Mouse (Mus musculus): Measurements from ENCODE around the gene Ccdc8. TPM values are rescaled to one million over a fixed set of nuclear protein-coding genes. Genes with fewer than 3 reads are reported as not detected.
"Not testable (repeated sequence)": the region's sequence is repeated elsewhere in the genome, so short reads cannot be mapped to it uniquely, and the experiment has no call there.

Ccdc8 gene
- polyA plus RNA-seq, 1 experiment from 2014 or later, result 18.7 TPM

DNA sequence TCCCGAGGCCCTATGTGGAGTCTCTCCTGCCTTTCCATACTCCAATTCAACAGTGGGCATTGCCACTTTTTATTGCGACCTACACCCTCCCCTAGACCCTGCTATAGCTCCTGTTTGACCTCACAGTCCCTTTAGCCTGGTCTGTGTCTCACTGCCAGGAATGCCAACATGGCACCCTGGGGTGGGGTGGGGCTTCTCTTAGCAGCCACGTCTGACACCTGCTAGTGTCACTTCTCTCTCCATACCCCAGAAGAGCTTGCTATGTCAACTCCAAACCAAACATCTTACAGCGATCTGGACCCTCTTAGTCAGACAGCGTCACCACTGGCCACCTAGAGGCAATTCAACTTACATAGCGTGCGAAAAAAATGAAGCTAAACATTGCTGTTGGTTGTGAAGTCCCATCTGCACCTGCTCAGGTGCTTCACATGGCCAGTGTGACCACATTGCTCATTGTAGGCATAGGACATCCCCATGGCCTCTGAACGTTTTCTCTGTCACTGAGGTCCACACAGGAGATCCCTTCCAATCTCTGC is 43.5 kb upstream of the Ccdc8 start:
- no peak overlapping the region for H3K9ac ChIP-seq (replicated peaks; ENCODE audit: low read depth, low read length)

DNA sequence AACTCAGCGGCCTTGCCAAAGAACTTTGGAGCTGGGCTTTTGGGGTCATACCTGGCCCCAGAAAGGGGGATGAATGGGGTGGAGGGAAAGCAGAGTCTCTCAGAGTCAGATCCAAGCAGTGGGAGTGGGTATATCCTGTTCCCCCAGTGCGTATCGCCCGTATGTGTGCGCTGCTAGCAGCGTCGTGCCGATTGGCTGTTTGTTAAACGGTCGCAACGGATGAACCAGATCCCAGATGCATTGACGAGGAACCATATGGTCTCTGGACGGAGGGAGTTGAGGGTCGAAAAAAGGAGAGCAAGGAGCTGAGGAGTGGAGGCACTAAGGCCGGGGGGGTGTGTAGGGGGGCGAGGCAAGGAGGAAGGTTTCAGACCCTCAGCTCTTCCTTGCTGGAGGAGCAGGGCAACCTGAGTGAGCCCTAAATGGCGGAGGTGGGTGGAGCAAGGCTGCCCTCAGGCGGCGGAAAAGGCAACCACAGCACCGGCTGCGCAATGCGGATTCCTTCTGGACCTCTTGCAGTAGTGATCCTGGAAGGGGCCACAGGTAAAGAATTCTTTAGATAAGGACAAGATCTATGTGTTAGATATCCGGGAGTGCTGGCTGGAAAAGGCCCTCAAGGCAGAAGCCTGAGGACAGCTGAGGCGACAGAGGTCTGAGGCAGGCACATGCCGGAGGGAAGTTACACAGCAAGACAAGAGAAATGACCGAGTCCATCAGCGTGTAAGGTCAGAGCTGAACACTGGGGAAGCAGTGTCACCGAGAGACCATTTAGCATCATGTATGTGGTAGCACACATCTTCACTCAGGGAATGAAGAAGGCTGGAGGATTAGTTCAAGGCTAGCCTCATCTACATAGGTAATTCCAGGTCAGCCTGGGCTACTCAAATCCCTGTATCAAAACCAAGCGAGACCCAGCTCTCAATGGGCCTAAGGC is 42.3 kb upstream of the Ccdc8 start:
- Histone ChIP-seq H3K36me3 (ENCODE audit: control insufficient read depth, insufficient read depth, low read length) (no peaks in the 10 kb centered on the region), H3K4me1 (ENCODE audit: control insufficient read depth, insufficient read depth, low read length) (peaks cover 34% of the 10 kb centered on the region), H3K9me3 (ENCODE audit: control insufficient read depth, low read depth, low read length) (no peaks in the 10 kb centered on the region), H3K27ac (ENCODE audit: low read length) (no peak overlapping the region), H3K9ac (replicated peaks; ENCODE audit: low read depth, low read length) (no peak overlapping the region), H3K4me2 (replicated peaks; ENCODE audit: low read depth, low read length) (peak overlapping the region; percentile 42), H3K27me3 (ENCODE audit: control insufficient read depth, insufficient read depth, low read length) (peaks cover 16% of the 10 kb centered on the region), H3K4me3 (ENCODE audit: low read depth, low read length) (peak overlapping the region; percentile 13; the same call in 1 of the 2 replicates)
- peak; percentile 59 for ATAC-seq (ENCODE audit: insufficient number of reproducible peaks, insufficient read depth, low FRiP score, low read depth)
- WGBS, result 11% methylated on average over 29 of the region's 29 CpGs

More for the DNA sequence above, 43.5 kb upstream of the Ccdc8 start:
- no peak overlapping the region for H3K4me2 ChIP-seq (replicated peaks; ENCODE audit: low read depth, low read length)
- H3K27me3 ChIP-seq (ENCODE audit: control insufficient read depth, insufficient read depth, low read length), result peaks cover 20% of the 10 kb centered on the region
- peaks cover 40% of the 10 kb centered on the region for H3K4me1 ChIP-seq (ENCODE audit: control insufficient read depth, insufficient read depth, low read length)
- H3K4me3 ChIP-seq (ENCODE audit: low read depth, low read length), result no peak overlapping the region
- H3K36me3 ChIP-seq (ENCODE audit: control insufficient read depth, insufficient read depth, low read length), result no peaks in the 10 kb centered on the region
- no peak for ATAC-seq (ENCODE audit: insufficient number of reproducible peaks, insufficient read depth, low FRiP score, low read depth)
- WGBS, result 63% methylated on average over 8 of the region's 8 CpGs
- H3K9me3 ChIP-seq (ENCODE audit: control insufficient read depth, low read depth, low read length), result no peaks in the 10 kb centered on the region
- no peak overlapping the region for H3K27ac ChIP-seq (ENCODE audit: low read length)

DNA sequence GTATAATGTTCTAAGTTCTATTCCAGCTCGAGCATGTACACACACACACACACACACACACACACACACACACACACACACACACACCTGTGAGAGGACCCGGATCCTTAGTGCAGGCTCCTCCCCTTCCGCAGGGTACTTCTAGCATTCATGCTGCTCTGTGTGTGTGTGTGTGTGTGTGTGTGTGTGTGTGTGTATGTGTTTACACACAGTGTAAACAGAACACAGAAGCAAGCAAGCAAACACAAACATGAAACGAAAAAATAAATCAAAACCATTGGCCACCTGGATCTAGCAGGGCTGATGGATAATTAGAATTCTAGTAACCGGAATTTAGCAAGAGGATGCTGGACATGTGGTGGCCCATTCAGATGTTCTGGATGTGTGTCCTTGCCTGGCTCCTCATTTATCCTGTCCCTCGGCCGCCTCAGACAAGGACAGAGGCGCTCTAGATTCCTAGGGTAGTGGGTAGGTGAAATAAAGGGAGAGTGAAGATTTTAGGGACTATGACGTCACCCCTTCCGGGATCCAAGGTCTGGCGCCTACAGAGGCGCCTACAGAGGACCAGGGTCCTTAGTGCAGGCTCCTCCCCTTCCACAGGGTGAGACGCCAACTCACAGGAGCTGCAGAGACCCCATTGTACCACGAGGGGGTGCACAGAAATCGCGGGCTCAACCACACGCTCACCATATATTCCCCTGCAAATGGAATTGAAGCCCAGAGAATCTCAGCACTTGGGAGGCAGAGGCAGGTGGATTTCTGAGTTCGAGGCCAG is 41.5 kb upstream of the Ccdc8 start:
- ATAC-seq (ENCODE audit: insufficient number of reproducible peaks, insufficient read depth, low FRiP score, low read depth), result peak; percentile 64; the same call in 1 of the 2 replicates
- peaks cover 25% of the 10 kb centered on the region for H3K4me1 ChIP-seq (ENCODE audit: control insufficient read depth, insufficient read depth, low read length)
- H3K27ac ChIP-seq (ENCODE audit: low read length), result no peak overlapping the region
- WGBS, result 28% methylated on average over 18 of the region's 18 CpGs
- H3K9ac ChIP-seq (replicated peaks; ENCODE audit: low read depth, low read length), result no peak overlapping the region
- H3K36me3 ChIP-seq (ENCODE audit: control insufficient read depth, insufficient read depth, low read length), result no peaks in the 10 kb centered on the region
- no peak overlapping the region for H3K4me3 ChIP-seq (ENCODE audit: low read depth, low read length)
- peaks cover 11% of the 10 kb centered on the region for H3K27me3 ChIP-seq (ENCODE audit: control insufficient read depth, insufficient read depth, low read length)
- no peak overlapping the region for H3K4me2 ChIP-seq (replicated peaks; ENCODE audit: low read depth, low read length)
- H3K9me3 ChIP-seq (ENCODE audit: control insufficient read depth, low read depth, low read length), result no peaks in the 10 kb centered on the region

DNA sequence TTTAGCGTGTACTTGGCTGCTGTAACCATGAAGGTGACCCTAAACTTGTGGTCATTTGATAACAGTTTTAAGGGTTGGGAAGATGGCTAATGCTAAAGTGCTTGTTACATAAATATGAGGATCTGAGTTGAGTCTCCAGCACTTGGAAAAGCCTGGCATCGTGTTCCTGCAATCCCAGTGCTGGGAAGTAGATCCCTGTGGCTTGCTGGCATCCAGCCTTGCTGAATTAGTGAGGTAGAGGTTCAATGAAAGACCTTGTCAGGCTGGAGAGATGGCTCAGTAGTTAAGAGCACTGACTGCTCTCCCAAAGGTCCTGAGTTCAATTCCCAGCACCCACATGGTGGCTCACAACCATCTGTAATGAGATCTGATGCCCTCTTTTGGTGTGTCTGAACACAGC is 38.7 kb upstream of the Ccdc8 start:
- not testable (repeated sequence) for H3K4me1 ChIP-seq (ENCODE audit: control insufficient read depth, insufficient read depth, low read length); H3K27me3 ChIP-seq (ENCODE audit: control insufficient read depth, insufficient read depth, low read length); H3K36me3 ChIP-seq (ENCODE audit: control insufficient read depth, insufficient read depth, low read length); ATAC-seq (ENCODE audit: insufficient number of reproducible peaks, insufficient read depth, low FRiP score, low read depth); H3K27ac ChIP-seq (ENCODE audit: low read length); H3K9ac ChIP-seq (replicated peaks; ENCODE audit: low read depth, low read length); H3K9me3 ChIP-seq (ENCODE audit: control insufficient read depth, low read depth, low read length); H3K4me2 ChIP-seq (replicated peaks; ENCODE audit: low read depth, low read length); H3K4me3 ChIP-seq (ENCODE audit: low read depth, low read length)
- 70% methylated on average over 2 of the region's 2 CpGs for WGBS

DNA sequence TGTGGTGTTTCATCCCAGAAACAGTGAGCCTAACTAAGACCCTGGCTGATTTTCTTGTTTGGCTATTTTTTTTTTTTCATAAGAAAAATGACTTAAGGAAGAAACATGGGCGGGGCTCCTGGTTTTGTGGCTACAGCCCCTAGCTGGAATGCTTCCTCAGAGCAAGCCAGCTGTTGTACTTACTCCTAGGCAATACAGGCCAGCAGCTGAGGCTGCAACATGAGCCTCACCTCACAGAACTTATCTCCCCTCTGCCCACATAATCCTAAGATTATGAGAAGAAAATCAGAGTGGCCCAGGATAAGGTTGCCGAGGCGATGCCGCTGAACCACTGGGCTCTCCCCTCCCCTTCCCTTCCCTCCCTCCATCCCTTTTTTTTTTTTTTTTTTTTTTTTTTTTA is 36.8 kb upstream of the Ccdc8 start:
- Histone ChIP-seq H3K9me3 (ENCODE audit: control insufficient read depth, low read depth, low read length) (no peaks in the 10 kb centered on the region), H3K27ac (ENCODE audit: low read length) (no peak overlapping the region), H3K36me3 (ENCODE audit: control insufficient read depth, insufficient read depth, low read length) (no peaks in the 10 kb centered on the region), H3K4me1 (ENCODE audit: control insufficient read depth, insufficient read depth, low read length) (no peaks in the 10 kb centered on the region), H3K4me3 (ENCODE audit: low read depth, low read length) (no peak overlapping the region), H3K4me2 (replicated peaks; ENCODE audit: low read depth, low read length) (no peak overlapping the region), H3K27me3 (ENCODE audit: control insufficient read depth, insufficient read depth, low read length) (no peaks in the 10 kb centered on the region), H3K9ac (replicated peaks; ENCODE audit: low read depth, low read length) (no peak overlapping the region)
- ATAC-seq (ENCODE audit: insufficient number of reproducible peaks, insufficient read depth, low FRiP score, low read depth), result no peak
- 56% methylated on average over 4 of the region's 4 CpGs for WGBS

DNA sequence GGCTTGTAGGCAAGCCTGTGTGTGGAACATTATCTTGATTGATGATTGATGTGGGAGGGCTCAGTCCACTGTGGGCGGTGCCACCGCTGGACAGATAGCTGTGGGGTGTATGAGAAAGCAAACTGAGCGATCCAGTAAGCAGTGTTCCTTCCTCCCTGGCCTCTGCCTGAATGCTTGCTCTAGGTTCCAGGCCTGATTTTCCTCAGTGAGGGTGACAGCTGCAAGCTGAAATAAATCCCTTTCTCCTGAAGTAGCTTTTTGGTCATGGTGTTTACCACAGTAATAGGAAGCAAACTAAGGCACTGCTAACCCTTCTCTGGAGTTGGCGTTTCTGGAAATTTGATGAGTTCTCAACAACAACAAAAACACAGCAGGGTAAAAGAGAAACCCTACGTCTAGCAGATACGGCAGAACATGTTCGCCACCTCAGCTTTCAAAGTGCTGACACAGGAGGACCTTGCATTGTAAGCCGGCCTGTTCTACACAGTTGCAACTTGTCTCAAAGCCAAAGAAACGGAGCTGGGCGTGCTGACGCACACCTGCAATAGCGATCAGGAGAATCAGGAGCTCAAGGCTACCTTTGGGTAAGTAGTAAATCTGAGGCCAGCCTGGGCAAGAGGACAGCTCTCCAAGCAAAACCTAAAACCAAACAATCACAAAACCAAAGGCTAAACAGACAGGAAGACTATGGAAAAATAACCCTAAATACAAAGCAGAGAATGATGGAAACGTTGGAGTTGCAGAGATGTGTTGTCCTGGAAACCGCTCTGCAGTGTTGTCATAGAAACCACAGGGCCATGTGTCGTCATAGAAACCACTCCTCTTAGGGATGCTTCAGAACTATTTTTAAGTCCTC is 35.9 kb upstream of the Ccdc8 start:
- Histone ChIP-seq H3K36me3 (ENCODE audit: control insufficient read depth, insufficient read depth, low read length) (no peaks in the 10 kb centered on the region), H3K4me2 (replicated peaks; ENCODE audit: low read depth, low read length) (no peak overlapping the region), H3K4me1 (ENCODE audit: control insufficient read depth, insufficient read depth, low read length) (no peaks in the 10 kb centered on the region), H3K27ac (ENCODE audit: low read length) (no peak overlapping the region), H3K27me3 (ENCODE audit: control insufficient read depth, insufficient read depth, low read length) (no peaks in the 10 kb centered on the region), H3K9ac (replicated peaks; ENCODE audit: low read depth, low read length) (no peak overlapping the region), H3K4me3 (ENCODE audit: low read depth, low read length) (no peak overlapping the region), H3K9me3 (ENCODE audit: control insufficient read depth, low read depth, low read length) (no peaks in the 10 kb centered on the region)
- ATAC-seq (ENCODE audit: insufficient number of reproducible peaks, insufficient read depth, low FRiP score, low read depth), result no peak
- 63% methylated on average over 15 of the region's 15 CpGs for WGBS

DNA sequence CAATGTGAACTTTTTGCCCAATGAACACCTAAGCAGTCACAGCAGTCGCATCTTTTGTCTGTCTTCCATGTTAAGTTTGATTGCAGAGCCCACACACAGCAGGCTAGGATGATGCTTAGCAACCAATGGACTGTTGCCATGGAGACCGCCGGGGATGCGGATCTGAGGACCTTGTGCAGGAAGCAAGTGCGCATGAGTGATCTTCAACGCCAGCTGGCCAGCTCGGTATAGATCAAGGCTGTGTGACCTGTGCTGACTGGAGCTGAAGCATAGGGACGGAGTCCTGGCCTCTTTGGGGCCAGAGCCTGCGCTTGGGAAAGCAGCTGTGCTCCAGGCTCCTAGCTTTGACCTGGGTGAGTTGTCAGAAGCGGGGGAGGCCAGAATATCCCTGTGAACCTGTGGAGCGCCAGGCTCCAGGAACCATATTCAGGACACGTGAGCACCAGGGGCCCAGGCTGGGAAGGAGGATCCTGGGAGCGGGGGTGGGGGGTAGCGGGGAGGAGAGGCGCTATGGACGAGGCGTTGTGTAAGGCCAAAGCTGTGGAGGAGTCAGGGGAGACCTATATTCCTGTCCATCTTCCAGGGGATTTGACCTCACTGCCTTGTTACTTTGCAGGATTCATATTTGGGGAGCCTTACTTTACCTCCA is 32.8 kb upstream of the Ccdc8 start, which contains the start of gene Pnmal1:
TSS of gene Pnmal1 (plus strand) at position 141 of the 649 bp plus-strand sequence.
- WGBS, result 22% methylated on average over 17 of the region's 17 CpGs
- Histone ChIP-seq H3K4me2 (replicated peaks; ENCODE audit: low read depth, low read length) (0 out of 2 replicates have a peak within 1 kb of the TSS, but pooled peaks have one; percentile 16), H3K9ac (replicated peaks; ENCODE audit: low read depth, low read length) (no peak within 1 kb of the TSS)

More for the DNA sequence above, 32.8 kb upstream of the Ccdc8 start, which contains the start of gene Pnmal1:
- peak; percentile 67; the same call in 1 of the 2 replicates for ATAC-seq (ENCODE audit: insufficient number of reproducible peaks, insufficient read depth, low FRiP score, low read depth)
- H3K4me1 ChIP-seq (ENCODE audit: control insufficient read depth, insufficient read depth, low read length), result no peaks in the 10 kb centered on the region
- H3K27me3 ChIP-seq (ENCODE audit: control insufficient read depth, insufficient read depth, low read length), result no peaks in the 10 kb centered on the region
- no peak within 1 kb of the TSS for H3K4me3 ChIP-seq (ENCODE audit: low read depth, low read length)
- H3K9me3 ChIP-seq (ENCODE audit: control insufficient read depth, low read depth, low read length), result no peaks in the 10 kb centered on the region
- H3K27ac ChIP-seq (ENCODE audit: low read length), result 0 out of 2 replicates have a peak within 1 kb of the TSS, but pooled peaks have one; percentile 15
- H3K36me3 ChIP-seq (ENCODE audit: control insufficient read depth, insufficient read depth, low read length), result no peaks in the 10 kb centered on the region

Measured in stomach, embryonic 14.5 days (tissue).